9 mouse cellular contexts compared by ENCODE assay signal in genomic region chr3:84745537-84746189, GRCm38 (mm10).
DNase-seq lines count a peak whose midpoint lies in the region; ATAC-seq and TF ChIP-seq lines count a peak whose summit lies in the region.
"Had no signal": no experiment of that assay in that cellular context is flagged by ENCODE, and none has a peak within 500 bp of the region (broad histone marks: within the 10 kb centered on the region; RNA-seq: fewer than 3 reads in every experiment).

No protein-coding gene starts in this region.

- peak; percentile 33 for DNase-seq in gastrocnemius, adult 18-20 months (ENCODE audit: low spot score)
- DNase-seq in gastrocnemius, adult 8-10 months (ENCODE audit: low spot score in 2 of 2) = no peak
- peak; percentile 81 for DNase-seq in layer of hippocampus, adult 9-11 months
- peak; percentile 59 for DNase-seq in lung, postnatal 36 days
- peak; percentile 39 for DNase-seq in urinary bladder, adult 2 months (ENCODE audit: low spot score)
- no peak for DNase-seq in thymus, adult 2 months

- WGBS in embryonic facial prominence, embryonic 15.5 days = 37% methylated on average over 18 of the region's 18 CpGs
- WGBS in heart, embryonic 13.5 days = 27% methylated on average over 18 of the region's 18 CpGs
- 82% methylated on average over 18 of the region's 18 CpGs for WGBS in thymus, adult 2 months

- H3K9ac ChIP-seq in embryonic facial prominence, embryonic 15.5 days = no peak overlapping the region
- peak overlapping the region; percentile 58; the same call in 1 of the 2 replicates for H3K9ac ChIP-seq in heart, embryonic 13.5 days

- no peaks in the 10 kb centered on the region for H3K36me3 ChIP-seq in embryonic facial prominence, embryonic 15.5 days
- no peaks in the 10 kb centered on the region for H3K36me3 ChIP-seq in heart, embryonic 13.5 days
- no peaks in the 10 kb centered on the region for H3K36me3 ChIP-seq in thymus, adult 2 months (ENCODE audit: control insufficient read depth, insufficient read depth, low read length)

- peaks cover 12% of the 10 kb centered on the region for H3K4me1 ChIP-seq in embryonic facial prominence, embryonic 15.5 days
- peaks cover 21% of the 10 kb centered on the region for H3K4me1 ChIP-seq in heart, embryonic 13.5 days
- H3K4me1 ChIP-seq in thymus, adult 2 months (replicated peaks; ENCODE audit: control insufficient read depth, insufficient read depth, low read length) = peaks cover 3% of the 10 kb centered on the region

- peak overlapping the region; percentile 32 for H3K4me2 ChIP-seq in embryonic facial prominence, embryonic 15.5 days (replicated peaks)
- peak overlapping the region; percentile 58 for H3K4me2 ChIP-seq in heart, embryonic 13.5 days

- peak; percentile 80 for ATAC-seq in embryonic facial prominence, embryonic 15.5 days (ENCODE audit: insufficient number of reproducible peaks, low FRiP score, low TSS enrichment, low read depth)
- no peak; the same call in 1 of the 2 replicates for ATAC-seq in heart, embryonic 13.5 days (ENCODE audit: extremely low read depth, insufficient number of reproducible peaks, low FRiP score, low TSS enrichment)

- H3K4me3 ChIP-seq in embryonic facial prominence, embryonic 15.5 days (replicated peaks) = no peak overlapping the region
- peak overlapping the region; percentile 24; the same call in 1 of the 2 replicates for H3K4me3 ChIP-seq in heart, embryonic 13.5 days
- H3K4me3 ChIP-seq in thymus, adult 2 months (ENCODE audit: control insufficient read depth, insufficient read depth, low read length) = no peak overlapping the region

- peak overlapping the region; percentile 23 for H3K27ac ChIP-seq in embryonic facial prominence, embryonic 15.5 days (replicated peaks)
- H3K27ac ChIP-seq in heart, embryonic 13.5 days (replicated peaks) = peak overlapping the region; percentile 34
- no peak overlapping the region for H3K27ac ChIP-seq in thymus, adult 2 months (ENCODE audit: control insufficient read depth, insufficient read depth, low read length)

- TF ChIP-seq CTCF in thymus, adult 2 months (IDR thresholded peaks at IDR 0.05; ENCODE audit: borderline replicate concordance, control insufficient read depth, extremely low read depth, insufficient read depth, low read length, poor library complexity) = no peak

- H3K27me3 ChIP-seq in embryonic facial prominence, embryonic 15.5 days = no peaks in the 10 kb centered on the region
- no peaks in the 10 kb centered on the region; the same call in none of the 2 replicates for H3K27me3 ChIP-seq in heart, embryonic 13.5 days (replicated peaks)
- no peaks in the 10 kb centered on the region for H3K27me3 ChIP-seq in thymus, adult 2 months (ENCODE audit: control insufficient read depth, insufficient read depth, low read length)
- H3K27me3 ChIP-seq: CH12.LX had no signal

- no peaks in the 10 kb centered on the region for H3K9me3 ChIP-seq in embryonic facial prominence, embryonic 15.5 days (replicated peaks)
- H3K9me3 ChIP-seq in heart, embryonic 13.5 days = no peaks in the 10 kb centered on the region

- no peak for TF ChIP-seq POLR2A in thymus, adult 2 months (IDR thresholded peaks at IDR 0.05; ENCODE audit: control insufficient read depth, extremely low read depth, insufficient read depth, low read length, poor library complexity)

Comparison
In these comparisons a context has a peak if more than half of its experiments do, and no peak if none do; other contexts are left out.
1. DNase-seq: peak in gastrocnemius, adult 18-20 months (single experiment), layer of hippocampus, adult 9-11 months (single experiment), lung, postnatal 36 days (single experiment) and urinary bladder, adult 2 months (single experiment); none in gastrocnemius, adult 8-10 months (0 of 2) and thymus, adult 2 months (single experiment).